Mouse (Mus musculus) c-Kit-positive CD71-positive TER-119-positive erythroid progenitor cells, embryonic 14.5 days (primary cell): ENCODE data around the gene Wif1.

Experiments used
- DNase-seq: peaks from one replicate; pipeline ENCODE4 v3.0.0-alpha.2; 2013; ENCODE audit warnings: low spot score

Gene Wif1

DNA sequence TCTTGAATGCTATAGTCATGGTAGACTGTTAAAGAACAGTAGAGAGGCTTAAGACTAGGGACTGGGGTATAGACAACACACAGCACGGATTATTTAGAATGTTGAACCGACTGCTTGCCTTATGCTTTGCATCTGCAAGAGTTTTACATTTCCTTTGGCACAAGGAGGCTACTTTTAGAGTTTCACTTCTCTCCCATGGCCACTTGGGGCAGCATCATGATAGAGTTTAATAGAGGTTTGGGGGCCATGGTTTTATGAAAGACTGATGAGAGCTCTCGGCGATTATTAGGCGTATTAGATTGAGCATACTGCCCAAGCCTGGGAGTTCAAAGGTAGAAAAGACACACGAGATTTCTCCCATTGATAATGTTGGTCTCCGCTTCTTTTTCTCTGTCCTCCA is 37.0 kb downstream of the Wif1 start:
- DNase-seq, result no peak

DNA sequence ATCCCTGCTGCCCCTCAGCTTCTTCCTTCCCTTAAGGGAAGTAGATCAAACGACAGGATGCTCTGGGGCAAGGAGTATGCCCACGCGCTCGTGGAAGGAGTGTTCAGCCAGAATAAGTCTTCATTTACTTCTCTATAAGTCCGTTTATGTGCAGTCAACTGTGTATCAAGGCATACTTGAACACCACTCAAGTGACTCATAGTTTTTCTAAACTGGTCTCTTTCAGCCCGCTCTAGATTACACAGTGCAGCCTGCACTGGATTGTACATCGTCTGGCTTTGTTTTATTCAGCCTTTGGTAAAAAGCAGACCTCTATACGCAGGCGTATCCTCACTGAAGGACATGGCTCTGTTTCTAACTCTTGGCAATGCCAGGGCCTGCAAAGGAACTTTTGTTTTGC is 46.7 kb downstream of the Wif1 start:
- no peak for DNase-seq

DNA sequence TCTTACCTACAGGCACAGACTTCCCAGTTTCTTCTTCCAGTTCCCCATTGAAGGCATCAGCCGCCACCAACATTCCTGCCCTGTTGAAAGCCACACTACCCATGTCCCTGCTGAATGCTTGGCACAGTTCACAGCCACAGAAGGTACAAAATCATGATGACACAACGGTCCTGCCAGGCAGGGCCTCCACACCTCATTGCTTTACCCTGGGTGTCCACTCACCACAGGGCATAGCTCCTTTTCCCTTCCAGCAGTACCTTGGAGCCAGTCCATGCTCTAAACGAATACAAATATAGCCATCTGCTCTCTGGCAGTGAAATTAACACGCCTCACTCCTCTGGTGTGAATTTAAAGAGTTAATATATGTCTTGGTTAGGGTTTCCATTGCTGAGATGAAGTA is 49.1 kb downstream of the Wif1 start:
- no peak for DNase-seq

DNA sequence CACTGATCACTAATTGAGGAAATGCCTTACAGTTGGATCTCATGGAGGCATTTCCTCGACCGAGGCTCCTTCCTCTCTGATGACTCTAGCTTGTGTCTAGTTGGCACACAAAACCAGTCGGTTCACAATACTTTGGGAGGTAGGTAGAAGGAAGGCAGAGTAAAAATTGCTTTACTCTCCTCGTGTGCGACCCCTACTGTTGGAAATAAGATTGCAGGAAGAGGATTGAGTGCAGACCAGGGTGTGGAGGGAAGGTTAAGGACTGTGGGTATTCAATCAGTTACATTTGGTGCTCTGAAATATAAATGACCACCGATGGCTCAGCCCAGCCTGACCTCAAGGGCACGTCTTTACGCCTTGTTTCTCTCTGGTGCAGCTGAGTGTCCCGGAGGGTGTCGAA is 49.8 kb downstream of the Wif1 start:
- DNase-seq, result no peak

DNA sequence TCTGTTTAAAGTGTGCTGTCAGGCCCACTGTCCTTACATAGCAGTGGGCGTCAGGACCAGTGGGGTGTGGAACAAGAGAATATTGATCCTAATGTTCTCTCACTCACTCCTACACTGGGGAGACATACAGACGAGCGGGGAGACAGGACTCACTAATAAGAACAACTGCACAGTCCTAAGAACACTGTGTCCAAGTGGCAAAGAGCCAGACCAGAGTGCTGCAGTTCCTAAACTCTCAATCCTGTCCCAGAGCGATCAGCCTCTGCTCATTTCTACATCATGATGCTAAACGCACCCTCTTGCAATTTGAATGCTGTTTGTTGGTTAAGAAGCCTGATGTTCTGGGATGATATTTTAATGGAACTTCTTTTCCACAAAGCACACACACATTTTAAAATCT is 54.9 kb downstream of the Wif1 start:
- DNase-seq, result no peak

DNA sequence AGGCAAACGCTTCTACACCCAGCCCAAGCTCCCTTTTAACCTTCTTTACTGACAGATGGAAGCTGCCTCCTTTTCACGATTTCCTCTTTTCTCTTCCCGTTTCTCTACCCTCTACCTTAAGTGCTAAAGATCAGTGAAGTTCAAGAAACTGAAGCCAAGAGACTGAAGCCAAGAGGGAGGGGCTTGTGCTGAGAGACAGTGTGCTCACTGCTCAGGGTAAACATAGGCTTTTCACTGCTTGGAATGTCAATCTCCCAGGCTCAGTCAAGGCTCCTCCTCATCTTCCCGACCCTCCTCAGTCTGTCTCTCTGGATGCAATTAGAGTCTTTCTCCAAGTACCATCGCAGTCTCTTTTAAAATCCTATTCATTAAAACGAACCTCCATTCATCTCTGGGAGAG is 55.6 kb downstream of the Wif1 start:
- DNase-seq, result no peak

DNA sequence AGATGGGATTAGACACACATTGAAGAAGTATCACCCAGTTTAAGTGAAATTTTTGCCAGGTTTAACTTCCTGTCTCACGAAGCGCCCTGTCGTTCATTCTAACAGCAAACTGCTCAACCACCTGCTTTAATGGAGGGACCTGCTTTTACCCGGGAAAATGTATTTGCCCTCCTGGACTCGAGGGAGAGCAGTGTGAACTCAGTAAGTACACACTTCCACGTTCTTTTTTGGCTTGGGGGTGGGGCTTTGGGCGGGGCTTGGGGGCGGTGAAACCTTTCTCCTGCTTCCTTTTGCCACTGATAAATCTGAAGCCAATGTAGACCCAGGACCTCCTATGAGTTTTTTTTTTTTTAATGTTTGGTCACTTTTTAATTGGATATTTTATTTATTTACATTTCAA is 56.2 kb downstream of the Wif1 start:
- no peak for DNase-seq

DNA sequence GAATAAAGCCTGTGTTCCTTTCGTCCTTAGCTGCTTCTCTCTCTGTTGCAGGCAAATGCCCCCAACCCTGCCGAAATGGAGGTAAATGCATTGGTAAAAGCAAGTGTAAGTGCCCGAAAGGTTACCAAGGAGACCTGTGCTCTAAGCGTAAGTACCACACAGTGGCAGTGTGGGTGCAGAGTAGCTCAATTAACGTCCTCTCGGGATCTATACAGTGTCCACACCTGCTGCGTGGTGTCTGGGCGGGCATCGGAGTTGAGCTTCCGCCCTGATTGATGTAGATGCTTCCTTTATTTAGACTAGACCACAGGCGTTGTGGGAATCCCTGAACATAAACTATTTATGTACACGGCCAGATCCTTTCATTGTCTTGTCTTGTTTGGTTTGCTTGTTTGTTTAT is 62.2 kb downstream of the Wif1 start:
- no peak for DNase-seq

DNA sequence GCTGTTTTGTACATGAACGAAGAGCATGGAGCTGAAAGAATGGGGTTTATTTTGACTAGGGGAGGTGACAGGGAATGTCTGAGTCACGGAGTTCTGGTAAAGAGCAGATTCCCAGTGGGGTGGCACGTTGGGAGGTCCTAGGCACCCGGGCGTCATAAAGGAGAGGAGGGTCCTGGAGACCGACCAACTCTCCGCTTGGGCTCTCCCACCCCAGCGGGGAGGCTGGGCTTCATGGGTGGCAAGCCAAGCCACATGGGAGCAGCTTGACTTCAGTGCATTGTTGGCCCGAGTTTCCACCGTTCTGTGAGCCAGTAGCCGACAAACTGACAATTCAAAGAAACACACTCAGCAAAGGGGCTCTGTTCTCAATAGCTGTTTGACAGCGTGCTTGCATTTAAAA is 64.5 kb downstream of the Wif1 start:
- DNase-seq, result no peak

DNA sequence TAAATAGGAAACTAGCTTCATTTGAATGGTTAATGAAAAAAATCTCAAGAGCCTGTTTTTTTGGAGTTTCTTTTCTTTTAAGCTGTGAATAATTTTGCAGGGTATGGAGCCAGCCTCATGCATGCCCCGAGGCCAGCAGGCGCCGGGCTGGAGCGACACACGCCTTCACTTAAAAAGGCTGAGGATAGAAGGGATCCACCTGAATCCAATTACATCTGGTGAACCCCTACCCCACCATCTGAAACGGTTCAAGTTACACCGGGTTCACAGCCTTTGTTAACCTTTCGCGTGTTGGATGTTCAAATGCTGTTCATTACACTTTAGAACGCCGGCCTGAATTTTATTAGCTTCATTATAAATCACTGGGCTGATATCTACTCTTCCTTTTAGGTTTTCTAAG is 65.9 kb downstream of the Wif1 start:
- no peak for DNase-seq

DNA sequence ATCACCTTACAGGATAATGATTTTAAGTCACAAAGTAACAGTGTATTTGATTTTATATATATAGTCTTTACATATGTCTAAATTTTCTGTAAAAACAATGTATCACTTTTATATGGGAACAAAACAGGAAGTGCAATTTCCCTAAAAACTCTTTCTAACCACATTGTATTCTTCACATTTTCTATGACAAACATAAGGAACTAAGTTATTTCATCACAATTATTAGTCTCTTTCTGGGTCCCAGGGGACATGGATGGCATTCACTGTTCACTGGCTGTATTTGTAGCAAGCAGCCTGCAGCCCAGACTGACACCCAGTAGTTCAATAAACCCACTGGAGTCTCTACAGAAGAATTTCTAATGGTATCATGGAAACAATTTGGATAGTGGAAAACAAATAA is 82.4 kb downstream of the Wif1 start:
- DNase-seq, result no peak

DNA sequence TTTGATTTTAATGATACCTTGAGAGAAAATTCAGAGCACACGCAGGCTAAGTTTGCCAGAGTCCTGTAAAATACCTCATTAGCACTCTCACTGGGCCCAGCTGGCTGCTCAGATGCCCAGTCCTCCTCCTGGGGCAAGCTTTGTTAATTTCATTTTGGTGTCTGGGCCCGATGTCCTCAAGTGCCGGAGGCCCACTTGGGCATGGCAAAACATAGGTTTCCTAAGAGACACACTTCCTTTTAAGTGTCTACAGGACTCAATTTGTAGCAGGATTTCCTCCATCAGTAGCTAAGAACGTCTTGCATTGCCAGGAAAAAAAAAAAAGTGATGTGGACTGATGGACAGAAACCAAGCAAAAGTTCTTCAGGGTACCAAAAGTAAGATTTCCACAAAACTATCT is 82.9 kb downstream of the Wif1 start:
- DNase-seq, result no peak

DNA sequence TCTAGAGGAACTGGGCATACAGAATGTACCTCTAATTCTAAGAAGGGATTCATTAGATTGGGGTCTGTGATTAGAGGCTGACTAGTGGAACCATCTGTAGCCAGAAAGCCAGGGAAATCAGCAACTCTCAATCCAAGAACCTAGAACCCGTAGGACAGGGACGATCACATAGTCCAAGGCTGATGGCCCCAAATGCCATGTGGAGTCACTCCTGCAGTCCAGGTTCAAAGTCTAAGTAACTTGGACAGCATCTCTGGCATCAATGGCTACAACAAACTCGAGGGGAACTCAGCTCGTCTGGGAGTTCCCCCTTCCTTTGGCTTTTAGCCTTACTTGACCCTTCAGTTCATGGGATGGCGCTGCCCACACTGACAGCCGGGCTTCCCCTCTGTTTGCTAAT is 87.0 kb downstream of the Wif1 start:
- DNase-seq, result no peak

DNA sequence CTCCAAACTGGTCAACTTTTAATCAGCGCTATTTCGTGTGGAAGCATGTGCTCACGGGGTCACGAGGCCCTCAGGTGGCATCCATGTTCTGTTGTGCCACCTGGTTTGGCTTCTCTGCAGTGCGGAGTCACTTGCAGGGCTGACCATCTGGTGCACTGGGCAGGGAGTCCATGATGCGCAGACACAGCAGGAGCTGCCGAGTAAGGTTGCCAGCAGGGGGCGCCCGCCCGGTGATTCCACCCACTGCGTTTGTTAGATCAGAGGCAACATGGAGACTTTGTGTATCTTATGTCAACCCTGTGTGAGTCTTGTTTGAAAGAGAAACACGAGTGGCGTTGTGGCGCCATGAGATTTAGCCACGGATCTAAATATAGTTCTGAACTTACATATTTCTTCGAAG is 90.7 kb downstream of the Wif1 start:
- DNase-seq, result no peak

DNA sequence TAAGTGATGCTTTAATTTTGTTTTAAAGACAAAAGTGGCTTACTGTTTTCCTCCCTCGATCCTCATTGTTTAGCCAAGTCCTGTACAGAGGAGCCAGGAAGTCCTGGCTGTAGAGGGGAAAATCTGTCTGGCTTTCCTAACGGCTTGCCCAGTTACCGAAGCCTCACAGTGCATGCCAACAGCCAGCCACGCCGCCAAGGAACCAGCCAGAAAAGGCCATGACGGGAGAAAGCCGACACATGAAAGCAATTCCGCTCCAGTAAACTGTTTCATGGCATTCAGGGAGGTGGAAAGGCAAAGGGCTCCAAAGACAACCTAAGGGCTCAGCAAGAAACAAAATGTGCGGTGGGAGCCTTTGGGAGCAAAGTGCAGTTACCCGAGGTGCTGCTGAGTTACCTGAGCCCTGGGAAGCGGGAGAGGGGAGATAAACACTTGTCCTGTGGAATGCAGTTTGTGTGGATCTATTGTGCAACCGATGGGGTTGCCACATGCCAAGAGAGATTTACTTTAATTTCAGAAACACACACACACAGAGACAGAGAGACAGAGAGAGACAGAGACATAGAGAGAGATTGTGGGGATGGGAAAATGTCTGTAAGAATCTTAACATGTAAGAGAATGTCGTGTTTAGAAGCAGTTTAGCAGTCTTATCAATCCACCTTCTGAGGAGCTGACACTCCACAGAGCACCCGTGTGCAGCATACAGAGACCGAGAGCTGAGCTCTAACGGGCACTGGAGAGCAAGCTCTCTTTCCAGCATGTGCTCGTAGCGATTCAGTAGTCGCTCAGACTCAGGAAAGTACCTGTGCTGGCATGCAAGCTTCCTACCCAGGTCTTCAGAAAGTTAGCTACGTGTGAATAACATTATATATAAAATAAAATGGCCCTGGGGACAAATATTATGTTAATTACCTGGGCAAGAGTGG is 95.5 kb downstream of the Wif1 start:
- DNase-seq, result no peak
